ENCODE assay signal across 9 mouse cellular contexts in genomic region chr19:49539445-49540407, GRCm38 (mm10).
DNase-seq lines count a peak whose midpoint lies in the region; ATAC-seq and TF ChIP-seq lines count a peak whose summit lies in the region.
"Had no signal": no experiment of that assay in that cellular context is flagged by ENCODE, and none has a peak within 500 bp of the region (broad histone marks: within the 10 kb centered on the region; RNA-seq: fewer than 3 reads in every experiment).

No protein-coding gene starts in this region.

- peak; percentile 8 for DNase-seq in adrenal gland, postnatal 10 days
- DNase-seq in adrenal gland, postnatal 4 days (ENCODE audit: low spot score in 2 of 2), result no peak
- DNase-seq in 416B (ENCODE audit: low read depth), result peak; percentile 13
- peak; percentile 35 to 61 for DNase-seq in layer of hippocampus, adult 2 months (ENCODE audit: low spot score in 2 of 2)
- no peak for DNase-seq in urinary bladder, postnatal 36 days (ENCODE audit: low spot score in 2 of 2)
- DNase-seq in heart, adult 11 months, result no peak

- no peak overlapping the region for H3K4me2 ChIP-seq in forebrain, embryonic 13.5 days
- 0 out of 2 replicates have a peak overlapping the region, but pooled peaks have one; percentile 9 for H3K4me2 ChIP-seq in midbrain, embryonic 12.5 days (replicated peaks)
- H3K4me2 ChIP-seq: limb, embryonic 15.5 days had no signal

- no peaks in the 10 kb centered on the region for H3K27me3 ChIP-seq in forebrain, embryonic 13.5 days
- no peaks in the 10 kb centered on the region for H3K27me3 ChIP-seq in midbrain, embryonic 12.5 days
- H3K27me3 ChIP-seq: limb, embryonic 15.5 days had no signal

- H3K4me1 ChIP-seq in forebrain, embryonic 13.5 days, result no peaks in the 10 kb centered on the region
- H3K4me1 ChIP-seq in midbrain, embryonic 12.5 days, result no peaks in the 10 kb centered on the region
- H3K4me1 ChIP-seq: limb, embryonic 15.5 days had no signal

- no peak overlapping the region for H3K27ac ChIP-seq in forebrain, embryonic 13.5 days
- peak overlapping the region; percentile 43; the same call in 1 of the 2 replicates for H3K27ac ChIP-seq in layer of hippocampus, adult 2 months
- H3K27ac ChIP-seq in midbrain, embryonic 12.5 days (replicated peaks), result no peak overlapping the region
- H3K27ac ChIP-seq: limb, embryonic 15.5 days had no signal

- peak; percentile 83 for ATAC-seq in forebrain, embryonic 13.5 days
- ATAC-seq in midbrain, embryonic 12.5 days (ENCODE audit: low FRiP score, low read depth), result peak; percentile 83

- 47% methylated on average over 13 of the region's 13 CpGs for WGBS in forebrain, embryonic 13.5 days
- 56% methylated on average over 13 of the region's 13 CpGs for WGBS in midbrain, embryonic 12.5 days

- peak; percentile 77 for TF ChIP-seq CTCF in layer of hippocampus, adult 2 months (conservative IDR thresholded peaks at IDR 0.05)

- H3K9me3 ChIP-seq in forebrain, embryonic 13.5 days (replicated peaks), result no peaks in the 10 kb centered on the region
- no peaks in the 10 kb centered on the region for H3K9me3 ChIP-seq in midbrain, embryonic 12.5 days
- H3K9me3 ChIP-seq: limb, embryonic 15.5 days had no signal

- no peaks in the 10 kb centered on the region for H3K36me3 ChIP-seq in forebrain, embryonic 13.5 days (ENCODE audit: poor library complexity, severe bottlenecking)
- H3K36me3 ChIP-seq in midbrain, embryonic 12.5 days, result no peaks in the 10 kb centered on the region
- H3K36me3 ChIP-seq: limb, embryonic 15.5 days had no signal

- H3K9ac ChIP-seq in forebrain, embryonic 13.5 days, result no peak overlapping the region
- no peak overlapping the region for H3K9ac ChIP-seq in midbrain, embryonic 12.5 days (replicated peaks)
- H3K9ac ChIP-seq: limb, embryonic 15.5 days had no signal

- H3K4me3 ChIP-seq in forebrain, embryonic 13.5 days, result no peak overlapping the region
- H3K4me3 ChIP-seq in layer of hippocampus, adult 2 months, result peak overlapping the region; percentile 44
- no peak overlapping the region for H3K4me3 ChIP-seq in midbrain, embryonic 12.5 days
- H3K4me3 ChIP-seq: limb, embryonic 15.5 days had no signal

Comparison
In these comparisons a context has a peak if more than half of its experiments do, and no peak if none do; other contexts are left out.
1. DNase-seq: peak in adrenal gland, postnatal 10 days (single experiment), 416B (single experiment) and layer of hippocampus, adult 2 months (2 of 2); none in adrenal gland, postnatal 4 days (0 of 2), urinary bladder, postnatal 36 days (0 of 2) and heart, adult 11 months (single experiment).